Mouse (Mus musculus) liver, embryonic 11.5 days (tissue): ENCODE measurements around the gene Calm4. TPM values are rescaled to one million over a fixed set of nuclear protein-coding genes. Genes with fewer than 3 reads are reported as not detected.
A peak's percentile ranks its signal among the peaks of the same experiment; 100 is the strongest.
"Not testable (repeated sequence)": the region's sequence is repeated elsewhere in the genome, so short reads cannot be mapped to it uniquely, and the experiment has no call there.

Experiments used
- ATAC-seq: fragments of 200-750 bp; cut with Nextera tagmentation; replicated peaks from 2 replicates; pipeline ENCODE4 v1.8.0; 2017; ENCODE audit warnings: moderate number of reproducible peaks, mild to moderate bottlenecking, moderate TSS enrichment, moderate library complexity; ENCODE audit not compliant: low FRiP score
- DNase-seq: peaks from one replicate; pipeline ENCODE4 v3.0.0-alpha.2; 2017; ENCODE audit warnings: low spot score
- H3K27ac ChIP-seq: fragments of 300-500 bp; sonication (generic); 2 replicates; pipeline ENCODE4 v1.5.1; 2014; ENCODE audit warnings: mild to moderate bottlenecking, low read depth, low read length, control low read depth
- H3K27me3 ChIP-seq: fragments of 300-500 bp; sonication (generic); replicated peaks from 2 replicates; pipeline ENCODE4 v1.6.1; 2014; ENCODE audit warnings: low read length, mixed read lengths; ENCODE audit not compliant: control insufficient read depth, insufficient read depth
- H3K36me3 ChIP-seq: fragments of 300-500 bp; sonication (generic); 2 replicates; pipeline ENCODE4 v1.6.1; 2014; ENCODE audit warnings: mild to moderate bottlenecking, low read length, moderate library complexity, mixed read lengths; ENCODE audit not compliant: control insufficient read depth, insufficient read depth
- H3K4me1 ChIP-seq: fragments of 300-500 bp; sonication (generic); replicated peaks from 2 replicates; pipeline ENCODE4 v1.6.1; 2014; ENCODE audit warnings: low read length, mixed read lengths; ENCODE audit not compliant: control insufficient read depth, insufficient read depth
- H3K4me2 ChIP-seq: fragments of 300-500 bp; sonication (generic); 2 replicates; pipeline ENCODE4 v1.6.1; 2014; ENCODE audit warnings: mild to moderate bottlenecking, control low read depth, moderate library complexity
- H3K4me3 ChIP-seq: fragments of 300-500 bp; sonication (generic); 2 replicates; pipeline ENCODE4 v1.5.1; 2014; ENCODE audit warnings: low read depth, low read length, control low read depth
- H3K9ac ChIP-seq: fragments of 300-500 bp; sonication (generic); 2 replicates; pipeline ENCODE4 v1.6.1; 2014; ENCODE audit warnings: low read depth, low read length, control low read depth
- H3K9me3 ChIP-seq: fragments of 300-500 bp; sonication (generic); 2 replicates; pipeline ENCODE4 v1.6.1; 2016; ENCODE audit warnings: low read length, inconsistent platforms, mixed read lengths; ENCODE audit not compliant: control insufficient read depth
- WGBS: fragments of 180-500 bp; shearing (Covaris S2); extraction: QIAGEN DNeasy Blood & Tissue Kit; methylation state at CpG from one replicate; pipeline ENCODE4 v1.1.7; 2014; 5-methylcytosine and 5-hydroxymethylcytosine counted together
- polyA plus RNA-seq: library from polyadenylated mRNA; unstranded; fragments of >200 nt; fragmentation: Nextera tagmentation; extraction: Ambion mirVana; gene quantifications from 2 replicates; pipeline ENCODE4 v1.2.1, GENCODE M21; 2014

Gene Calm4
- polyA plus RNA-seq, 1 experiment from 2014 or later = not detected

- H3K27me3 ChIP-seq, H3K36me3 ChIP-seq, DNase-seq, H3K9ac ChIP-seq, H3K4me3 ChIP-seq, H3K27ac ChIP-seq, H3K9me3 ChIP-seq, H3K4me1 ChIP-seq, H3K4me2 ChIP-seq: not testable (repeated sequence)
- peak; percentile 61 for ATAC-seq
These were observed 3.1 kb downstream of the Calm4 start for GRCm38 (mm10) chr13:3840662-3841061.

GRCm38 (mm10) chr13:3850330-3850729, 12.8 kb downstream of the Calm4 start:
- no peak for ATAC-seq
- Histone ChIP-seq H3K9ac (no peak overlapping the region), H3K4me2 (no peak overlapping the region), H3K27me3 (no peaks in the 10 kb centered on the region), H3K4me1 (no peaks in the 10 kb centered on the region), H3K4me3 (no peak overlapping the region), H3K36me3 (no peaks in the 10 kb centered on the region), H3K9me3 (no peaks in the 10 kb centered on the region), H3K27ac (no peak overlapping the region)
- 56% methylated on average over 1 of the region's 1 CpGs for WGBS
- no peak for DNase-seq

GRCm38 (mm10) chr13:3853648-3854333, 16.2 kb downstream of the Calm4 start, which contains the start of gene Calm5:
Calm5 (plus strand) TSS chr13:3854173.
- not testable (repeated sequence) for H3K27me3 ChIP-seq, H3K4me1 ChIP-seq, H3K36me3 ChIP-seq, DNase-seq, H3K9me3 ChIP-seq, H3K4me3 ChIP-seq, H3K4me2 ChIP-seq, H3K9ac ChIP-seq, H3K27ac ChIP-seq
- 71% methylated on average over 3 of the region's 3 CpGs for WGBS
- ATAC-seq = 0 out of 2 replicates have a peak, but pooled peaks have one; percentile 25

- Histone ChIP-seq H3K4me1 (no peaks in the 10 kb centered on the region), H3K27me3 (no peaks in the 10 kb centered on the region), H3K36me3 (no peaks in the 10 kb centered on the region), H3K9ac (no peak overlapping the region), H3K4me2 (no peak overlapping the region), H3K9me3 (no peaks in the 10 kb centered on the region), H3K4me3 (no peak overlapping the region), H3K27ac (no peak overlapping the region)
- no peak for DNase-seq
- ATAC-seq = no peak
- WGBS = 68% methylated on average over 2 of the region's 2 CpGs
These were observed 17.3 kb downstream of the Calm4 start for GRCm38 (mm10) chr13:3854856-3855255.

GRCm38 (mm10) chr13:3856252-3856651, 18.7 kb downstream of the Calm4 start:
- no peak overlapping the region for H3K9ac ChIP-seq
- no peak overlapping the region for H3K27ac ChIP-seq
- no peak overlapping the region for H3K4me2 ChIP-seq
- DNase-seq (no peak), ATAC-seq (no peak)
- H3K9me3 ChIP-seq = no peaks in the 10 kb centered on the region
- H3K4me1 ChIP-seq = no peaks in the 10 kb centered on the region; the same call in 1 of the 2 replicates
- no peak overlapping the region for H3K4me3 ChIP-seq
- H3K36me3 ChIP-seq = no peaks in the 10 kb centered on the region
- 66% methylated on average over 1 of the region's 1 CpGs for WGBS
- no peaks in the 10 kb centered on the region for H3K27me3 ChIP-seq

- peak; percentile 66 for ATAC-seq
- Histone ChIP-seq H3K27me3 (no peaks in the 10 kb centered on the region), H3K4me2 (no peak overlapping the region), H3K4me3 (no peak overlapping the region), H3K4me1 (peaks cover 32% of the 10 kb centered on the region), H3K9me3 (no peaks in the 10 kb centered on the region), H3K36me3 (no peaks in the 10 kb centered on the region), H3K27ac (no peak overlapping the region; the same call in 1 of the 2 replicates), H3K9ac (no peak overlapping the region)
- no peak for DNase-seq
- WGBS = 80% methylated on average over 8 of the region's 8 CpGs
These were observed 23.7 kb downstream of the Calm4 start for GRCm38 (mm10) chr13:3861251-3861650.

GRCm38 (mm10) chr13:3862325-3862724, 24.8 kb downstream of the Calm4 start:
- no peak overlapping the region for H3K9ac ChIP-seq
- no peak overlapping the region for H3K27ac ChIP-seq
- H3K27me3 ChIP-seq = no peaks in the 10 kb centered on the region
- H3K9me3 ChIP-seq = no peaks in the 10 kb centered on the region
- DNase-seq (no peak), ATAC-seq (no peak)
- no peaks in the 10 kb centered on the region for H3K36me3 ChIP-seq
- peaks cover 36% of the 10 kb centered on the region for H3K4me1 ChIP-seq
- H3K4me3 ChIP-seq = no peak overlapping the region
- H3K4me2 ChIP-seq = no peak overlapping the region
- WGBS = 76% methylated on average over 3 of the region's 3 CpGs

GRCm38 (mm10) chr13:3862922-3863580, 25.5 kb downstream of the Calm4 start:
- peak; percentile 52 for ATAC-seq
- no peak for DNase-seq

More at GRCm38 (mm10) chr13:3862922-3863580, 25.5 kb downstream of the Calm4 start:
- Histone ChIP-seq H3K9ac (no peak overlapping the region), H3K27me3 (no peaks in the 10 kb centered on the region), H3K27ac (no peak overlapping the region), H3K4me3 (no peak overlapping the region), H3K4me2 (peak overlapping the region; percentile 2; the same call in 1 of the 2 replicates), H3K4me1 (peaks cover 41% of the 10 kb centered on the region), H3K9me3 (no peaks in the 10 kb centered on the region), H3K36me3 (no peaks in the 10 kb centered on the region)
- WGBS = 68% methylated on average over 10 of the region's 10 CpGs
